Mouse (Mus musculus) spleen, postnatal 14 days (tissue): ENCODE results near the gene Taf1a.
"Not testable (repeated sequence)": the region's sequence is repeated elsewhere in the genome, so short reads cannot be mapped to it uniquely, and the experiment has no call there.

ENCODE experiments used
- DNase-seq, 2 experiments: peaks; one replicate each; pipeline ENCODE4 v3.0.0; 2021 to 2022; ENCODE audit warnings: low spot score in 2 of 2

Taf1a gene

DNA sequence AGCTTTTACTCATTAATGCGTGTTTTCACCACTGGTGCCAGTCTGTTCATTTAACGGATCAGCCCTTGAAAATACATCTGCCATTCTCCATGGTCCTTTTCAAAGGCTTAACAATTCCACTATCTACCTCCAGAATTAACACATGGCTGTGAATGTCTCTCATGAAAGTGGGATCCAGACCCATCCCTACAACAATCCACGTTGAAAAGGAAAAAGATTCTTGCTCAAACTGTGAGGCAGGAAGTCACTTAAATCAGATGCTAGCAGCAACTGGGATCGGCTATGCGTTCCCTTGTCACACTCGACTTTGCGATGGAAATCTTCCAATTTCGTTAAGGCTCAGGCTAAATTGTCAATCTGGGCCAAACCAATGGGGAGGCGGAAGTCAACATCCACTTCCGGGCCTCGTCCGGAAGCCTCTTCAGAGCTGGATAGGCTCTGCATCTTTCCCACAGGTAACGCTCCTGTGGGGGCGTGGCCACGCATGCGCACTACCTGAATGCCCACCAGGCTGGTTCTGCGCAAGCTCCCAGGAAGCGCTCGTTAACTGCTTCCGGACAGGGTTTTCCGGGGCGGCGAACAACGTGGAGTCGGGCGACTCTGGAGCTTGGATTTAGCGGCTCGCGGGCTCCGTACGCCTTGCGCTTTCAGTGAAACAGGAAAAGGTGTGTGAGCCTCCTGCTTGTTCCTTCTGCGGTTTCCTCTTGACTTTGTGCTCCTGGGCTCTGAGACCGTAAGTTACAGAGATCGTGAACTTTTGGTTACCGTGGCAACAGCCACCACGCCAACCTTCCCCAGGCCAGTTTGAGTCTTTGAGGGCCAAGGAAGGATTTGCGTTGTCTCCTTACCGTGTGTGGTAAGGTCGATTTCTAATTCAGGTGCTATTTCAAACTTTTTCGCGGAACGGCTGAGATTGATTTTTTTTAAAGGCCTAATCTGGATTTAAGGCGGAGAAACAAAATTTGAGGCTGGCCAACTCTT is at the start of gene Taf1a:
Gene Taf1a, plus strand, starts transcription at position 556 of the 981 bp plus-strand sequence.
- peak; percentile 70 to 75 for DNase-seq

DNA sequence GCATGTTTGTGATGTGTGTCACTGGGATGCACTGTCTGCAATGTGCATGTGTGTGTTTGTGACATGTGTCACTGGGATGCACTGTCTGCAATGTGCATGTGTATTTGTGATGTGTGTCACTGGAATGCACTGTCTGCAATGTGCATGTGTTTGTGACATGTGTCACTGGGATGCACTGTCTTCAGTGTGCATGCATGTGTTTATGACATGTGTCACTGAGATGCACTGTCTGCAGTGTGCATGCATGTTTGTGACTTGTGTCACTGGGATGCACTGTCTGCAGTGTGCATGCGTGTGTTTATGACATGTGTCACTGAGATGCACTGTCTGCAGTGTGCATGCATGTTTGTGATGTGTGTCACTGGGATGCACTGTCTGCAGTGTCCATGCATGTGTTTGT is 45.9 kb upstream of the Taf1a start:
- DNase-seq, result not testable (repeated sequence)

DNA sequence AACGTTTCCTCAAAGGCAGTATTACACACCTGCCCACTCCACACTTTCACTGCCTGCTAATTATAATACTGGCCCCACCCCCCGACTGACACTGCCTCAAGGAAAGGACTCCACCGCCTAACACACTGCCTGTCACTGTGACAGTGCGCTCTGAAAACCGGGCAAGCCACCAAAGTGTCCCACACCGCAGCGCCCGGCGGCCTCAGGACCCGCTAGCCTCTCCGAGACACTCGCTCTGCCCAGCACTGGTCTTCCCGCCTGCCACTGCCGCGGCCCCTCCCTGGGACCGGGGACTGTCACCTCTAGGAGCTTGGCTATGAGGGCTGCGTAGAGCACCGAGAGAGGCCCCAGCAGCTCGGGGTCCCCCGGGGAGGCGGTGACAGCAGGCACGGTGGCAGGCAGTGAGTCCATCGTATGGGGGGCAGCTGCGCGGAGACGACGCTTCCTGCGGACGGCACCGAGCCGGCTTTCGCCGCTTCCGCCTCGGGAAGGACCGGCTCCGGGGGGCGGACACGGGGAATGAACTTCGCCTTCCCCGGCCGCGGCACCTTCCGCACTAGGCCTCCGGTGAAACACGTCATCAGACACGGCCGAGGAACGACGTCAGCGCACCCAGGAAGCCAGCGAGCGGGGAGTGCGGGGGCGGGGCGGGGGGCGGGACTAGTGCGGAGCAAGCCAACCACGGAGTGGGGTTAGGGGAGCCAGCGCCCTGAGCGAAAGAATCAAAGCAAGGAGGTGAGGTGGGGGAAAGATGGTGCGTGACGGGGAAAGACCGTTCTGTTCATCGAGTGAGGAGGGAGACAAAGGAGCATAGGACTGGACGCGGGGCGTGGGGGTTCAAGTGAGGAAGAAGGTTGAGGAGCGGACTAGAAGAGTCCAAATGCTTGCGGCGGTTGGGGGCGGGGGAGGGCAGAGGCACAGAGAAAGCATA is 43.6 kb upstream of the Taf1a start:
- DNase-seq, result peak; percentile 80 to 88

DNA sequence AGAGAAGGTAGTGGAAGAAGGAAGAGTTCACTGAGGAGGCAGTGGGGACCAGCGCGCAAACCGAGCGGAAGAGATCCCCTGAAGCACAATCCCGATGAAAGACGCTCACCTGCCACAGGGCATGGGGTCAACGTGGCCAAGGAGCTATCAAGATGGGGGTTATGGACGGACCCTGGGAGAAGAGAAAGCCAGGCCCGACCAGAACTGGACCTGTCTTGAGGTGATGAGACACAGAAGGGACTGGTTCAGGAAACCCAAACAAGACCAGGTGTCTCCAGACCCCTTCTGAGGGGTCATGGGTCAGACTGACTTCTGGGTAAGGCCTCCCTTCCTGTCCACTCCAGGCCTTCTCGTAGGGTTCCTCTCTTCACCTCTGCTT is 43.0 kb upstream of the Taf1a start:
- no peak for DNase-seq

DNA sequence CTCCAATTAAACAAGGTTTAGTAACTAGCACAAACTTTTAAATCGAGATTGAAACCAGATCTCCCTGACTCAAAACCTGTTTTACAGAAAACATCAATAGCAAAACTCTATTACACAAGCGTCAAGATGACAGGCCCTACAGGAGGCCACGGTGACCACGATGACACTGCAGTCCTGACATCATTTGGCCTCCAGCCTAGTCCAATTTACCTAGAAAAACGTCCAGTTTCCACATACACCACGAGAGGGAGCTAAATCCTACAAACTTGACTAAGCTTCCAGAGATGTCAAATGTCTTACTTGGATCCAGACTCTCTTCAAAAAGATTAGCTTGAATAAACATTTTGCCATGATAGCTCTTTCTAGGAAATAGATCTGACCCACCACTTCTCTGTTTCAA is 38.9 kb upstream of the Taf1a start:
- DNase-seq, result peak in 1 of 2 experiments; percentile 36

DNA sequence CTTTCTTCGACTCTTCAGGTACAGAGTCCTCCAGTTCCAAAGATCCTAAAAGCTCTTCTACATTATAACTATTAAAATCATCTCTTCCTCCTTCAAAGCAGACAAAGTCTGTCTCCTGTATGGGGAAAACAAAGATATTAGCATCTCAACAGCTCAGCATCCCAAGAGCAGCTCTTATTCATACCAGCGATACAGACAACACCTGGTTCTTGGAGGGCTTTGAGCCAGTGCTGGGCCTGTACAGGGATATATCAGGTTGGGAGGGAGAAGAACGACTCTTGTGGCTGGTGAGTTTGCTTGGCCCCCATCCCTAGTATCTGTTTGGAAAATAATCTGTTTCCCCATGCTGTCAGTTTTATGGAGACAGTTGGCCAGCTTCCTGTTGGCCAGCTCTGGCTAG is 29.9 kb upstream of the Taf1a start:
- no peak for DNase-seq

DNA sequence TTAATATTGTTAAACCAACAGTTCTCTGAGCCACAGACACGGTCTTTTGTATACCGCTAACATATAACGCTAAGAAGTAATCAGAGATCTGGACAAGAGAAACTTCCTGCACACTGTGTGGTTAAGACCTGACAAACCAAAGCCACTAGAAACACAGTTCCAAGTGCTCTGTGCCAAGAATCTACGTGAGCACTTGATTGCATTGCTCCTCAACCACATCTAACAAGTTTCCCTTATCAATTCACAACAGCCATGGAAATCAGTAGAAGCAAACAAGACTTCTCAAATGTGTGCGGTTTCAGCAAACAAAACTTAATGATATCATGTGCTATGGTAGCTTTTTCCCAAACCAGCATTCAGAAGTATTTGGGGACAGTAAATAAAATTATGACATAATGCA is 26.5 kb upstream of the Taf1a start:
- no peak for DNase-seq

DNA sequence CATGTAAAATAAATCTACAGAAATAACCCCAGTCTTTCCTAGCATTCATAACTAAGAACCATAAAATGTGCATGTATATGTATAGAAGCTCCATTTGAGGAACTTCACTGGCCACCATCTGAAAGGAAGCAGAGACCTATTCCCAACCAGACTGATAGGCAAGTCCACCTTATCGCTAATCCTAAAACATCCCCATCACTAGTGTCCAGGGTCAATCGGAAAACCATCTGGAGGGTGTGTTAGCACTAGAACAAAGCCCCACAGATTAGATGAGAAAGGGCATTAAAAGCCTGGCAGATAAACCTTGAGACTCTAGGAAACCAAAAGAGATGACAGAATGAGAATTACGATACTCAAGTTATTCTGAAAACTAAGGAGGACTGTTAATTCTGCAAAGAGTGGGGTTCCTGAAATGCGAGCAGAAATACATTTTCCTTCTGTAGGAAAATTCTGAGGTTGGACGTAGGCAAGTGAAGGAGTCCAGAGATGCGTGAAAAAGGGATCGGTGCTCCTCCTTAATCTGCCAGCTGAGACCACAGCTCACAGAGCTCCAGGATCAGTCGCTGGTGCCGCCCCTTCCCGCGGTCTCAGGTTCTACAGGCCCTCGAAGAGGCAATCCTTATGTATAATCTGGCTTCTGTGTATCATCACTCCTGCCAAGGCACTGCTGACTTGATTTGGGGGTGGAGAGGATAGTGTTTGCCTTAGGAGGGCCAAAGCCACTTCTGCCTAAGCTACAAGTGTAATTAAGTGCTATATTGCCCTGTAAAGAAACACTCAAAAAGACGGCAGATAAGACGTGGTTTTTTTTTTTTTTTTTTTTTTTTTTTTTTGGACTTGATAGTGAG is 25.8 kb upstream of the Taf1a start:
- DNase-seq, result no peak

DNA sequence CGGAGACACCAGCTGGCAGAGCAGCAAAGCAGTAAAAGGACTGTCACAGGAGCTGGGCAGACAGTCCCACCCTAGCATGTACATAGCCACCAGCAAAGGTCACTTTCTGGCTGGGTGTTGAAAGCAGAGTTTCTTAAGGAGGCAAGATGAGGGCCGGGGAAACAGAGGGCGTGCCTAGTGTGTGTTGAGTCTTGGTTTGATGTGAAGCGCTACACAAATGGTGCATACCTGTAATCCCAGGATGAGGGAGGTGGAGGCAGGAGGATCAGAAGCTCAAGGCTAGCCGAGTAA is 25.3 kb upstream of the Taf1a start:
- DNase-seq, result no peak

DNA sequence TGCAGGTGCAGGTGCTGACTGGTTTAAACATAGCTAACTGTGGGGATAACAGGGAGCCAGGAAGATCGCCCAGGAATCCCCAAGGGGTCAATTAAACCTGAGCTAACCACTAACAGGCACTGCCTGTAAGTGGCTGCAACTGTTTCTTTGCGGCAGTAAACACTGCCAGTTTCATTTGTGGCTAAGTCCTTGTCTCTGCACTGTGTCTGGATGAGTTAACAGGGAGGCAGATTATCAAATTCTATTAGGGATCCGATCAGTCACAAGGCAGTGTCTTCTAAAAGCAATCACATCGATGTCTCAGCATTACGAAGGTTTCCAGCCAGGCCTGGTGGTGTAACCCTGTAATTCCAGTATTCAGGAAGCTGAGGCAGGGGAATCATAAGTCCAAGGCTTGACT is 22.4 kb upstream of the Taf1a start:
- no peak for DNase-seq

DNA sequence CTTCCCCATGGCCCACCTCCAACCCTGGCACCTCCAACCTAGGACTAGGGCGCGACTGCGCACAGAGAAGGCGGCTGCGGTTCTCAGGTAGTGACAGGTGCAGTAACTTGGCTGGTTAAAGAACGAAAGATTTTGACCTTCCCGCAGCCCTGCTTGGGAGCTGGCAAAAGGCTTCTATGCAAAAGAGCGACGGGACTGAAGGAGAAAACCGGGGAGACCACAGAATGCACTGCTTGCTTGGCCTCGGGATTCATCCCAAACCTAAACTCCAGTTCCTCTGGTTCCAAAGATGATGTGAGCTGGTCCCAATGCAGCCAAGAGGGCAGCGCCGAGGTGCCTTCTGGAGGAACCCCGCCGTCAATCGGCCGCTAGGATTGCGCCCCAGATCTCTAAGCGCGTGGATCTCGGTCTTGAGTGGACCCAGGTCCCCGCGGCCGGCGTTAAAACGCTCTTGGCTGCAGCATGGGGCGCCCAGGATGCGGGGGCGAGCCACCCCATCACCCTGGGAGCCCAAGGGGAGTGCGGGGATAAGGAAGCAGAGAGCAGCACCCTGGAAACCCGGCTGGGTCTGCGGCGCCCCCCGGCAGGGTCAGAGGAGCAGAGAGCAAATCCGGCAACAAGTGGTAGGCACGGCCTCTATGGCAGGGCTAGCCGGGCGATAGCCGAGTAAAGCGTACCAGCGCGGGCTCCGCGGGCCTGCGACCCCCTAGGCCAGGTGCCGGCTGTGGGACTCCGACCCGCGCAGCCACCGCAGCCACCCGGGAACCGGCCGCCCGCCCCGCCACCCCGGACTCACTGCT is 20.0 kb upstream of the Taf1a start:
- peak in 1 of 2 experiments; percentile 13 for DNase-seq

DNA sequence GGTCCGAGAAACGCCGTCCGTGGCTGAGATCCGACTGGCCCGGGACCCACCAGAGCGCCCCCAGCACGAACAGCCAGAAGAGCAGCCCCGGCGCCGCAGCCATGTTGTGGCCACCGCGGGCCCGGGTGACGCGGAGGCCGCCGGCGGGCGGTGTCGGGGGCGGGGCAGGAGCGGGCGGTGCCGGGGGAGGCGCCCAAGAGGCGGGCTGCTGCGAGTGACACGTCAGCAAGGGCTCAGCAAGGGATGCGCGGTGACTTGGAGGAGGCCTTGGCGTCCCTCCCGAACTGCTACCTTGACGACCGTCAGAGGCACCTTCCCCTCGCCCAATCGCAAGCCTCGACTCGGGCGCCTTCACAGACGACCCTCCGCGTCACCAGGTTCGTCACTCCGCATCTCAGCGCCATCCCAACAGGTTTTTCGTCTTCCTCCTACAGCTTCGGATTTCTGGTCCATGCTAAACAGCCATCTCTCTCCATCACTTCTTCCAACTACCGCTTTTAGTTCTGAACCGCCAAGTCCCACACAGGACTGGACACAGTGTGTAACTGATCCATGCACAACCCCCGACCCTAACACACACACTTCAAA is 19.3 kb upstream of the Taf1a start, which contains the start of gene Mia3:
Gene Mia3, minus strand, starts transcription at position 127 of the 588 bp plus-strand sequence.
- DNase-seq, result peak; percentile 83 to 86

DNA sequence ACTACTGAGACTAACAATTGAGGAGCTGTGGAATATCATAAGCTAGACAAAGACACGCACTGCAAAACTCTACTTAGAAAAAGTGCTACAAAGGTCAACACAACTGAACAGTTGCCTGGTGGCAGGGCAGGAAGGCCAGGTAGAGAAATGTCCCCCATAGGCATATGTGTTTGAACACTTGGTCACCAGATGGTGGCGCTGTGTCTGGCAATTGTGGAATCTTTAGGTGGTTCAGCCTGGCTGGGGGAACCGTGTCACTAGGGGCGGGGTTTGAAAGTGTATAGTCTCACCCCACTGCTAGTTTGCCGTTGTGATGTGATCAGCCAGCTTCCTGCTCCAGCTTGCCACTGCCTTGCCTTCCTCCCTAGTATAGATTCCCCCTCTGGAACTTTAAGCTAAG is 14.1 kb upstream of the Taf1a start:
- no peak for DNase-seq

DNA sequence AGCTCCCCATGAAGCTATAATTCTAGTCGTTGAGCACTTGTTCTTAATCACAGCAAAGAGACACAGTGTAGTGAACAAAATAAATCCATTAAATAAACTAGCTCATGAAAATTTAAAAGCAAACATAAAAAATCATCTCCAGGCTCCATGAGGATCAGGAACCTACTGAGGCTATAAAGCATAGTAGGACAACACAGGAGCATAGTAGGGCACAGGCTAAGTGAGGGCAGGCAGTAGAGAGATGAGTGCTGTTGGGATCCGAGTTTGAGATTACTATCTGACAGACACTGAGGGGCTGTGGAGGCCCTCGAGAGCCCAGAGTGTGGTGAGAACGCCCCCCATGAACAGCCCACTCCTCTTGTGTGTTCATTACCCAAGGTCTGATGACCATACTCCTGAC is 11.7 kb upstream of the Taf1a start:
- no peak for DNase-seq

DNA sequence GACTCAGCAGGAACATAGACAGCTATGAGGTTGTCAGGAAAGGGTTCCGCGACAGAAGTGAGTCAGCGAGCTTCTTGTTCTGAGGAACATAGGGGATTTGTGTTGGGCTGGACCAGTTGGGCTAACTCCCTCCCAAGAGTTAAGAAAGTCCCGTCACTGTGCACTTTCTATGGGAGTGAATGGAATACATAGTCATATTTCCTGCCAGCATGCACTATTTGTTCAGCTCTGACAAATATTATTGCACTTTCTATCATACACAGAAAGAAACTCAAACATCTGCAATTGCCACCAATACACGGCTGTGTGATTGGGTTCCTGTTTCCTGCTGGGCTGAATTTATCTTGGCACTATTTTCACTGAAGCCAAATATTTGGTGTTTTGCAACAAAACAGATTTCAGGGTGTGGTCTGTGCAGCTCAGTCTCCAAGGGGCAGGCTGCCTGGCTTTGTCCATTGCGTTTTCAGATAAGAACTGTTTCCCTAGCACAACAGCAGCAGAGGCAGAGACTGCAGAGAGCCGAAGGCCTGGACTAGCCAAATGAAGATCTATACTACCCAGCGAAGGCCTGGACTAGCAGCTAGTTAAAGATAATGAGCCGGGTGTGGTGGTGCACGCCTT is 10.3 kb upstream of the Taf1a start:
- DNase-seq, result no peak

DNA sequence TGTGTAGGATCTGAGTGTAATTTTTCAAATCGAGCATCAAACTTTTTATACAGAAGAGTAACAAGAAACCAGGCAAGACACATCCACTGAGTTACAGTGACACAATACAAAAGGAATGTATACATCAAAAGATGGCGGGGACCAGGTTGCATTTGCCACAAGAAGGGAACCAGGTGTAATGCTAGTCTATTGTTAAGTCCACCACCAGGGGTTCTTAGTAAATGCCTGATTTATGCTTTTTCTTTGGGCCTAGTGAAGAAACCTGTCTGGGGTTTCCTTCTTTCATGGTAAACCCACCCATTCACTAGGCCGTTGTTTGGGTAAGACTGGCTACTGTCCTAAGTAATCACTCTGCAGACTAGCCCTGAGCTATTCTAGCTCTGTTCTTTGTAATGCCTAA is 9.4 kb upstream of the Taf1a start:
- not testable (repeated sequence) for DNase-seq

DNA sequence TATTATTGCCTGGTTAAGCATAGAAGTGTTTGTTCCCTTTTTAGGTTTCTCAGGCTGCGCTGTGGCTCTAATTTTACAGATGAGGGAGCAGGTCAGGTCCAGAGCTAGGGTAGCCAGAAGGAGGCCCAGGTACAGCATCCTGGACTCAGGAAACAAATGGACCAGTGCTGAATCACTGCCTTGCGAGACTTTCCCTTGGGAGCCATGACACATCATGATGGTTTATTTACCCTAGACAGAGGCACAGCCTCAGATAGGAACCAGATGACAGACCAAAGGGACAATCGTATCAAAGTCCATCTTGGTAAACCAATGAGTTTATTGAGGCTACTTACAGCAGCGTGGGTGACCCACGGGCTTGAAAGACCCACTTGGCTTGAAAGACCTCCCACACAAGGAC is 7.0 kb upstream of the Taf1a start:
- DNase-seq, result no peak

DNA sequence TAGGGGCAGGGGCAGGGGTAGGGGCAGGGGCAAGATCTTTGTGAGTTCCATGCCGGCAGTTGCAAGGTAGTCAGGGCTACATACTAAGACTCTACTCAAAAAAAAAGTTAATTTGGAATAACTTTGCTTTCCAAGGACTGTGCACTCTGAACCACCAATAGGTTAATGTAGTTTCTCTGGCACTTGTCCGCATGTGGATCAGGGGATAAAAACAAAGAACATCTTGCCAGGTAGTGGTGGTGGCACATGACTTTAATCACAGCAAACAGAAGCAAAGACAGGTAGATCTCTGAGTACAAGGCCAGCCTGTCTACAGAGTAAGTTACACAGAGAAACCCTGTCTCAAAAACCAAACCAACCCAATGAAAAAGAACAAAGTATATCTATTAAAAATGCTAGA is 6.2 kb upstream of the Taf1a start:
- no peak for DNase-seq

DNA sequence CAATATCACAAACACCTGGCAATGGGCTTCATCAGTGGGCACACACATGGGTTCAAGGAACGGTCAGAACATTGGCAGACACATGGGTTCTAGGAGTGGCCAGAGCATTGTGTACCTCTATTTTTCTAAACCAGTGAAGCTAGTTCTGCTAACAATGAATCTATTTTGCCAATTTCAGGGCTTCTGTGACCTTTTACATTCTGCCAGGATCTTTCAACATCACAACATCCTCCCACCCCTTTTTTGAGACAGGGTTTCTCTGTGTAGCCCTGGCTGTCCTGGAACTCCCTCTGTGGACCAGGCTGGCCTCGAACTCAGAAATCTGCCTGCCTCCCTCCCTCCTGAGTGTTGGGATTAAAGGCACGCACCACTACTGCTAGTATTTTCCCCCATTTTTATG is 1.4 kb upstream of the Taf1a start:
- DNase-seq, result not testable (repeated sequence)

DNA sequence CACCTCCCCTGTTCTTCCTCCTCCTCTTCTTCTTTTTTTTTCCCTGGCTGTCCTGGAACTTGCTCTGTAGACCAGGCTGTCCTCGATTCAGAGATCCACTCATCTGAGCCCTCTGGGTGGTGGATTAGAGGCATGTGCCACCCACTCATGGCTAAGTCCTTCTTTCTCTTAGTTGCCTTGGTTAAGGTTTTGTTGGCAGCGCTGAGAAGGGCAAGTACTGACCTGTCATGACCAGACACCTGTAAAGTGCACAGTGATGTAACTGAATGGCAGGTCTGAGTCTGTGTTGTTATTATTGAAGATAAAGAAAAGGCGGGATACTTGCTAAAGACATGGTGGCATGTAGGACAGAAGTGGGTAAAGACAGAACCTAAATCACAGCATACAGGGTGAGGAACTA is 14.6 kb downstream of the Taf1a start:
- no peak for DNase-seq
